Mouse (Mus musculus) natural killer cell, adult 2 months (primary cell): ENCODE data around the gene Nrbf2.

Source experiments
- DNase-seq, 2 experiments: peaks; one replicate each; pipeline ENCODE4 v3.0.0; 2022; ENCODE audit warnings: low spot score in 2 of 2

The Nrbf2 gene

GRCm38 (mm10) chr10:67285176-67285814, at the start of gene Nrbf2:
Gene Nrbf2 (minus strand): TSS chr10:67285305.
- peak; percentile 81 to 84 for DNase-seq

- DNase-seq = no peak
Observed at GRCm38 (mm10) chr10:67330580-67330979, 45.5 kb upstream of the Nrbf2 start.

- DNase-seq = no peak
Observed at GRCm38 (mm10) chr10:67329661-67330060, 44.6 kb upstream of the Nrbf2 start.

GRCm38 (mm10) chr10:67328208-67328607, 43.1 kb upstream of the Nrbf2 start:
- DNase-seq = no peak

- no peak for DNase-seq
Observed at GRCm38 (mm10) chr10:67324036-67324435, 38.9 kb upstream of the Nrbf2 start.

- no peak for DNase-seq
Observed at GRCm38 (mm10) chr10:67321396-67321795, 36.3 kb upstream of the Nrbf2 start.

GRCm38 (mm10) chr10:67320207-67320859, 35.2 kb upstream of the Nrbf2 start:
- no peak for DNase-seq

- no peak for DNase-seq
Observed at GRCm38 (mm10) chr10:67319016-67319725, 34.1 kb upstream of the Nrbf2 start.

- no peak for DNase-seq
Observed at GRCm38 (mm10) chr10:67317931-67318460, 32.9 kb upstream of the Nrbf2 start.

- peak; percentile 29 to 53 for DNase-seq
Observed at GRCm38 (mm10) chr10:67314811-67315435, 29.8 kb upstream of the Nrbf2 start.

GRCm38 (mm10) chr10:67312456-67312855, 27.4 kb upstream of the Nrbf2 start:
- DNase-seq = no peak

GRCm38 (mm10) chr10:67311277-67311959, 26.3 kb upstream of the Nrbf2 start:
- peak; percentile 9 to 43 for DNase-seq

- DNase-seq = no peak
Observed at GRCm38 (mm10) chr10:67309483-67310138, 24.5 kb upstream of the Nrbf2 start.

- no peak for DNase-seq
Observed at GRCm38 (mm10) chr10:67302340-67302739, 17.2 kb upstream of the Nrbf2 start.

- DNase-seq = no peak
Observed at GRCm38 (mm10) chr10:67301046-67301445, 15.9 kb upstream of the Nrbf2 start.

GRCm38 (mm10) chr10:67299285-67299684, 14.2 kb upstream of the Nrbf2 start:
- no peak for DNase-seq

GRCm38 (mm10) chr10:67298856-67299255, 13.8 kb upstream of the Nrbf2 start:
- DNase-seq = no peak

GRCm38 (mm10) chr10:67297175-67297855, 12.2 kb upstream of the Nrbf2 start:
- DNase-seq = no peak

- no peak for DNase-seq
Observed at GRCm38 (mm10) chr10:67296482-67297152, 11.5 kb upstream of the Nrbf2 start.

- no peak for DNase-seq
Observed at GRCm38 (mm10) chr10:67295938-67296466, 10.9 kb upstream of the Nrbf2 start.
